Mouse (Mus musculus) liver, adult 2 months (tissue): ENCODE data around the gene Il34. TPM values are rescaled to one million over a fixed set of nuclear protein-coding genes. Genes with fewer than 3 reads are reported as not detected.
A peak's percentile ranks its signal among the peaks of the same experiment; 100 is the strongest.

ENCODE experiments used
- DNase-seq: peaks from one replicate; pipeline ENCODE4 v3.0.0-alpha.2; 2011; ENCODE audit warnings: low read depth, low spot score; ENCODE audit errors: extremely low read depth
- H3K27ac ChIP-seq: fragments of 200-500 bp; replicated peaks from 2 replicates; pipeline ENCODE4 v1.5.1; 2012; ENCODE audit warnings: low read depth, mild to moderate bottlenecking, control low read depth, inconsistent platforms, low read length; ENCODE audit not compliant: insufficient read depth
- H3K27me3 ChIP-seq: fragments of 200-500 bp; 2 replicates; pipeline ENCODE4 v1.6.1; 2012; ENCODE audit warnings: mild to moderate bottlenecking, moderate library complexity, low read length, inconsistent platforms; ENCODE audit not compliant: control insufficient read depth, insufficient read depth
- H3K36me3 ChIP-seq: fragments of 200-500 bp; 2 replicates; pipeline ENCODE4 v1.6.1; 2012; ENCODE audit warnings: low read length, inconsistent platforms; ENCODE audit not compliant: control insufficient read depth, insufficient read depth
- H3K4me1 ChIP-seq: fragments of 200-500 bp; 2 replicates; pipeline ENCODE4 v1.6.1; 2011; ENCODE audit warnings: low read length; ENCODE audit not compliant: control insufficient read depth, insufficient read depth
- H3K4me3 ChIP-seq: fragments of 200-500 bp; 2 replicates; pipeline ENCODE4 v1.5.1; 2011; ENCODE audit warnings: low read depth, mild to moderate bottlenecking, control low read depth, low read length, moderate library complexity; ENCODE audit not compliant: insufficient read depth
- H3K79me2 ChIP-seq: fragments of 200-500 bp; 2 replicates; pipeline ENCODE4 v1.6.1; 2012; ENCODE audit warnings: inconsistent platforms, mild to moderate bottlenecking, low read length, moderate library complexity; ENCODE audit not compliant: control insufficient read depth, insufficient read depth
- H3K9ac ChIP-seq: fragments of 200-500 bp; 2 replicates; pipeline ENCODE4 v1.6.1; 2012; ENCODE audit warnings: low read depth, mild to moderate bottlenecking, control low read depth, inconsistent platforms, low read length
- CTCF ChIP-seq: fragments of 200-500 bp; IDR thresholded peaks from 2 replicates; pipeline ENCODE4 v1.5.1; 2011; ENCODE audit warnings: low read depth, low read length, control low read depth
- POLR2A ChIP-seq: fragments of 200-500 bp; IDR thresholded peaks from 2 replicates; pipeline ENCODE4 v1.6.1; 2011; ENCODE audit warnings: low read length, control low read depth; ENCODE audit not compliant: insufficient read depth; ENCODE audit errors: extremely low read depth
- WGBS: fragments of 180-500 bp; shearing (Covaris S2); methylation state at CpG from one replicate; pipeline ENCODE4 v1.1.7; 2018; 5-methylcytosine and 5-hydroxymethylcytosine counted together
- polyA plus RNA-seq: library from polyadenylated mRNA; depleted of rRNA; stranded (reverse); fragments of >200 nt; gene quantifications from 2 replicates; pipeline ENCODE4 v1.2.3, GENCODE M21; 2012
- total RNA-seq: library from RNA; depleted of rRNA; stranded (reverse); fragments of >200 nt; gene quantifications from 2 replicates; pipeline ENCODE4 v1.2.3, GENCODE M21; 2014

Gene Il34
- total and polyA plus RNA-seq, 2 experiments, result 2.4 to 7.3 TPM

DNA sequence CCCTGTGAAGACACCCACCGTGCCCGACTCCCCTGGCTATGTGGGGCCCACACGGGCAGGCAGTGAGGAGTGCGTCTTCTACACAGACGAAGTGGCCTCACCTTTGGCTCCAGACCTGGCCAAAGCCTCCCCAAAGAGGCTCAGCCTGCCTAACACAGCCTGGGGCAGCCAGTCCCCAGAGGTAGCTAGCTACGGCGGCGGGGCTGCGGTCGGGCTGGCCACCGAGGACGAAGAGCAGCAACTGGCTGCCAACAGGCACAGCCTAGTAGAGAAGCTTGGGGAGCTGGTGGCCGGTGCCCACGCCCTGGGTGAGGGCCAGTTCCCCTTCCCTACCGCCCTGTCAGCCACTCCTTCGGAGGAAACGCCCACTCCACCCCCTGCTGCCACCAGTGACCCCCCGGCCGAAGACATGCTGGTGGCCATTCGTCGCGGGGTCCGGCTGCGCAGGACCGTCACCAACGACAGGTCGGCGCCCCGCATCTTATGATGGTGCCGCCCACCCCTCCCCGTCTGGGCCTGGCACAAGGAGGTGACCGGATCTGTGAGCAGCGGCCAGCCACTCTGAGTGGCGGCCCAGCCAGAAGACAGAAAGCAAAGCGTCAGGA, 67.0 kb downstream of the Il34 start:
- H3K36me3 ChIP-seq, result no peaks in the 10 kb centered on the region
- no peaks in the 10 kb centered on the region for H3K79me2 ChIP-seq
- no peak overlapping the region for H3K27ac ChIP-seq
- no peak for DNase-seq
- H3K4me1 ChIP-seq, result no peaks in the 10 kb centered on the region
- no peak for TF ChIP-seq POLR2A
- no peak for TF ChIP-seq CTCF
- H3K9ac ChIP-seq, result no peak overlapping the region
- no peaks in the 10 kb centered on the region for H3K27me3 ChIP-seq
- H3K4me3 ChIP-seq, result no peak overlapping the region
- 94% methylated on average over 35 of the region's 35 CpGs for WGBS

DNA sequence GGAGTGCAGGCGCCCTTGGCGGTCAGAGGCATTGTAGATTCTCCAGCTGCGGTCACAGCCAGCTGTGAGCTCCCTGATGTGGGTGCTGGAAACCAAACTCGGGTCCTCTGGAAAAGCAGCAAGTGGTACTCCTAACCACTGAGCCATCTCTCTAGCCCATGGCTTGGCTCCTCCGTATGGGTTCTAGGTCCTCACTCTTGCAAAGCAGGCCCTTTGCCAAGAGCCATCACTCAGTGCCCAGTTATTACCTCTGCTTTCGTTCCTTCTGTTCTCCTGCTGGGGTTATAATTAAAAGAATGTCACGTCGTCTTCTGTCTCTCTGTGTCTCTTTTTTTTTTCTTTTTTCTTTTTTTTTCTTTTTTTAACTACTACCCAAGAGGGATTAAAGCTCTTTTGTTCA, 72.7 kb downstream of the Il34 start:
- WGBS, result 90% methylated on average over 8 of the region's 8 CpGs
- H3K4me1 ChIP-seq, result no peaks in the 10 kb centered on the region
- no peak for DNase-seq
- no peaks in the 10 kb centered on the region for H3K79me2 ChIP-seq
- no peaks in the 10 kb centered on the region for H3K36me3 ChIP-seq
- no peak overlapping the region for H3K4me3 ChIP-seq
- TF ChIP-seq POLR2A, result no peak
- TF ChIP-seq CTCF, result no peak
- H3K27ac ChIP-seq, result no peak overlapping the region
- H3K27me3 ChIP-seq, result no peaks in the 10 kb centered on the region
- H3K9ac ChIP-seq, result no peak overlapping the region

DNA sequence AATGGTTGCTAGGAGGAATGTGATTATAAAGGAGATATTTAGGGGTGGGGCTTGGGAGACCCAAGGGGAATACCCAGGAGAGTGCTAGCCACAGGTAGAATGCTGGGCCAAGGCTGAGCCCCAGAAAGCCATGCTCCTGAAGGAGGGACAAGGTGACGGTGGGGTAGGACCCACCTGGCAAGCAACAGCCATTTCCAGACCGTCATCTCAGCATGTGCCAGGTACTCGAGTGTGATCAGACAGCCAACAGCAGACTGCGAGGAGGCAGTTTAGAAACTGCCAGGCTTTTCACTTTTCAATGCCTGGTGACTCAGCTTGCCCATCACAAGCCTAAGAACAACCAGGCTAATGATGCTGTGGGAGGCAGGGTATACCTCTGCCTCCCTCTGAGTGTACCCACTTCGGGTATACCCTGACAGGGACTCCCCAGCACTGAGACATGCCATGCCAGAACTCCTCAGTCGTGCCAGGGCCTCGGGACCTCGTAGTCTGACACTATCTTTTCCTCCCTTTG, 74.3 kb downstream of the Il34 start:
- no peaks in the 10 kb centered on the region for H3K36me3 ChIP-seq
- no peak overlapping the region for H3K27ac ChIP-seq
- no peaks in the 10 kb centered on the region for H3K79me2 ChIP-seq
- no peak for DNase-seq
- no peaks in the 10 kb centered on the region for H3K4me1 ChIP-seq
- WGBS, result 92% methylated on average over 8 of the region's 8 CpGs
- no peak overlapping the region for H3K4me3 ChIP-seq
- no peak overlapping the region for H3K9ac ChIP-seq
- TF ChIP-seq POLR2A (no peak), CTCF (no peak)
- H3K27me3 ChIP-seq, result no peaks in the 10 kb centered on the region

DNA sequence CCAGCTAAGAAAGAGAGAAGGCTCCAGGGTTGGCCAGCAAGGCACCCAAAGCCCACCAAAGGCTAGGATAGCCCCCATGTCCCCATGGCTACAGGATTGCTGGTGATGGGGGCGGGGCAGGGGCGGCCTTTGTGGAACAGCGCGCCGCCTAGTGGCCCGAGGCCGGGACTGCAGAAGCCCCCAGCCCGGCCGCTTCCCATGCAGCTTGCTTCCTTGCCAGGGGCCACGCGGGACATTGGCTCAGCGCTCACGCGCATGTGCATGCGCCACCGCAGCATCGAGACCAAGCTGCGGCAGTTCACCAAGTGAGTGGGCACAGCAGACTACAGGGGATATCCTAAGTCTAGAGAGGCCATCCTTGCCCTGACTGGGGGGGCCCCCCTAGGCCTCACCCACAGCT, 78.8 kb downstream of the Il34 start:
- H3K9ac ChIP-seq, result no peak overlapping the region
- no peak for DNase-seq
- H3K79me2 ChIP-seq, result no peaks in the 10 kb centered on the region
- H3K36me3 ChIP-seq, result no peaks in the 10 kb centered on the region
- H3K27ac ChIP-seq, result no peak overlapping the region
- H3K4me1 ChIP-seq, result no peaks in the 10 kb centered on the region
- H3K27me3 ChIP-seq, result no peaks in the 10 kb centered on the region
- WGBS, result 35% methylated on average over 18 of the region's 18 CpGs
- no peak overlapping the region for H3K4me3 ChIP-seq
- no peak for TF ChIP-seq POLR2A
- TF ChIP-seq CTCF, result peak; percentile 64

DNA sequence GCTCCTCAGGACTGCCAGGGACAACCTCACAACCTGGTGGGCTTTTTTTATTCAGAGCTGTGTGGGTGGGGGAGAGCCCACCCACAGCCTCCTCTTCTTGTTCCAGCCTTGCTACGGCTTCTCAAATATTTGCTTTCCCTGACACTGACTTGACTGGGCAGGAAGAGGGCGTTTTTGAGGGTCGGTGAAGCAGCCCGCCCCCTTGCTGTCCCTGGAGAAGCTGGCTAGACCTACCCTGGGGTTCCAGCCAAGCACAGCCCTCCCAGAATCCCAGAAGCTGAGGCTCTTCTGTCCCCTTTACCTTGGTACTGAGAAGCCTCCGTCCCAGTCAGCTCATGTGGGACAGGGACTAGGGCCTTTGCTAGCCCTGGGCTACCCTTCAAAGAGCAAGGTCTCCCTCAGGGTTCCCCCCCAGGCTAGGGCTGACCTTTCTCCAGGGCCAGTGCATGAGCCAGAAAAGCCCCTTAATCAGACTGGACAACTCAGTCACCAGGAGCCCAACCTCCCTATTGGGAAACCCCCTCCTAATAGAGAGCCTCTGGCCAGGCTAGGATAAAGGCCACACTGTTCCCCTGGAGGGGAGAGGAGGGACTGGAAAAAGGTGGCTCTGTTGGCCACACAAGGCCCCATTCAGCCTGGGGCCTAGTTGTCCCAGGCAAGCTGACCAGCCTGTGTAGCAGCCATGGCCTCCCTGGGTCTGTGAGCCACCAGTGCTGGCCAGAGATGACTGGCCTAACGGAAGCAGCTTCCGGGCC, 80.5 kb downstream of the Il34 start:
- H3K4me1 ChIP-seq, result no peaks in the 10 kb centered on the region; the same call in 1 of the 2 replicates
- no peak overlapping the region for H3K9ac ChIP-seq
- WGBS, result 60% methylated on average over 7 of the region's 7 CpGs
- DNase-seq, result no peak
- TF ChIP-seq POLR2A (no peak), CTCF (no peak)
- no peak overlapping the region for H3K4me3 ChIP-seq
- no peaks in the 10 kb centered on the region for H3K27me3 ChIP-seq
- no peak overlapping the region for H3K27ac ChIP-seq
- no peaks in the 10 kb centered on the region for H3K79me2 ChIP-seq
- no peaks in the 10 kb centered on the region for H3K36me3 ChIP-seq

DNA sequence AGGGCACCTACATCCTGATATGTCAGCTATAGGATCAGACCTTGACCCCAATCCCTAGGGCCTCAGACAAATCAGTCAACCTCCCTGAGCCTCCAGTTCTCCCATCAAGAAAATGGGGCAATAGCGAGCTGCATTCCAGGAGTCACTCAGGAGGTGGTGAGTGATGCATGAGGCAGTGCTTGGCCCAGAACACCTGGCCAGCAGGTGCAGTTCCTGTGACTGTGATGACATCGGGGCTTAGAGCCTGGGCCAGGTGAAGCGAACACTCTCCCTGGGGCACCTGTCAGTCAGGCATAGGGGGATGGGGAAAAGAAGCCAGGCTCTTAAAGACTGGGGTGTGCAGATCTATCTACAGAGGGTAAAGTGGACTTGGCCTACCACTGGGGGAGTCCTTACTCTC, 81.2 kb downstream of the Il34 start:
- H3K27me3 ChIP-seq, result no peaks in the 10 kb centered on the region
- no peaks in the 10 kb centered on the region for H3K79me2 ChIP-seq
- H3K4me3 ChIP-seq, result no peak overlapping the region
- H3K4me1 ChIP-seq, result no peaks in the 10 kb centered on the region; the same call in 1 of the 2 replicates
- no peaks in the 10 kb centered on the region for H3K36me3 ChIP-seq
- WGBS, result 70% methylated on average over 3 of the region's 3 CpGs
- no peak overlapping the region for H3K27ac ChIP-seq
- no peak overlapping the region for H3K9ac ChIP-seq
- DNase-seq, result no peak
- no peak for TF ChIP-seq POLR2A
- no peak for TF ChIP-seq CTCF
